Mouse (Mus musculus) bone marrow, adult 2 months (tissue): ENCODE measurements around the gene Gm8369. TPM values are rescaled to one million over a fixed set of nuclear protein-coding genes. Genes with fewer than 3 reads are reported as not detected.
A peak's percentile ranks its signal among the peaks of the same experiment; 100 is the strongest.
"Not testable (repeated sequence)": the region's sequence is repeated elsewhere in the genome, so short reads cannot be mapped to it uniquely, and the experiment has no call there.

Source experiments
- H3K27ac ChIP-seq: fragments of 200-500 bp; 2 replicates; pipeline ENCODE4 v1.5.1; 2012; ENCODE audit warnings: low read depth, mild to moderate bottlenecking, control low read depth, inconsistent platforms, low read length; ENCODE audit not compliant: control insufficient read depth, poor library complexity, insufficient read depth
- H3K4me1 ChIP-seq: fragments of 200-500 bp; 2 replicates; pipeline ENCODE4 v1.6.1; 2011; ENCODE audit warnings: low read length; ENCODE audit not compliant: control insufficient read depth, insufficient read depth
- H3K4me3 ChIP-seq: fragments of 200-500 bp; replicated peaks from 2 replicates; pipeline ENCODE3; 2011; ENCODE audit warnings: mild to moderate bottlenecking, low read depth, low read length, control low read depth; ENCODE audit not compliant: control insufficient read depth
- CTCF ChIP-seq: fragments of 200-500 bp; IDR thresholded peaks from 2 replicates; pipeline ENCODE4 v1.5.1; 2011; ENCODE audit warnings: low read length, control low read depth; ENCODE audit not compliant: control insufficient read depth, insufficient read depth
- POLR2A ChIP-seq: fragments of 200-500 bp; IDR thresholded peaks from 2 replicates; pipeline ENCODE4 v1.6.1; 2011; ENCODE audit warnings: low read depth, mild to moderate bottlenecking, control low read depth, low read length, borderline replicate concordance; ENCODE audit not compliant: control insufficient read depth
- WGBS: fragments of 180-500 bp; shearing (Covaris S2); methylation state at CpG from one replicate; pipeline ENCODE4 v1.1.7; 2018; 5-methylcytosine and 5-hydroxymethylcytosine counted together
- polyA plus RNA-seq: library from polyadenylated mRNA; stranded (reverse); fragments of >200 nt; gene quantifications from 2 replicates; pipeline ENCODE4 v1.2.4, GENCODE M21; 2011; ENCODE audit warnings: low replicate concordance; ENCODE audit not compliant: missing spikeins, insufficient read depth, insufficient read length

Gene Gm8369
- polyA plus RNA-seq, 1 experiment = 11.9 TPM

GRCm38 (mm10) chr19:11496361-11496760, 10.6 kb downstream of the Gm8369 start:
- Histone ChIP-seq H3K4me1 (no peaks in the 10 kb centered on the region; the same call in 1 of the 2 replicates), H3K27ac (no peak overlapping the region), H3K4me3 (no peak overlapping the region)
- TF ChIP-seq POLR2A = no peak
- TF ChIP-seq CTCF = no peak
- 77% methylated on average over 6 of the region's 6 CpGs for WGBS

- H3K4me3 ChIP-seq, H3K4me1 ChIP-seq: not testable (repeated sequence)
- 2% methylated on average over 1 of the region's 1 CpGs for WGBS
- peak overlapping the region; percentile 39; the same call in 1 of the 2 replicates for H3K27ac ChIP-seq
These were observed 11.6 kb downstream of the Gm8369 start for GRCm38 (mm10) chr19:11497300-11497699.

- H3K4me1 ChIP-seq = no peaks in the 10 kb centered on the region; the same call in 1 of the 2 replicates
- H3K27ac ChIP-seq = no peak overlapping the region
- TF ChIP-seq CTCF (no peak), POLR2A (no peak)
- no peak overlapping the region for H3K4me3 ChIP-seq
- 48% methylated on average over 1 of the region's 1 CpGs for WGBS
These were observed 15.1 kb downstream of the Gm8369 start for GRCm38 (mm10) chr19:11500796-11501195.

- Histone ChIP-seq H3K4me3 (no peak overlapping the region), H3K27ac (no peak overlapping the region), H3K4me1 (no peaks in the 10 kb centered on the region; the same call in 1 of the 2 replicates)
- WGBS = 48% methylated on average over 4 of the region's 4 CpGs
- no peak for TF ChIP-seq POLR2A
- TF ChIP-seq CTCF = no peak
These were observed 15.6 kb downstream of the Gm8369 start for GRCm38 (mm10) chr19:11501326-11501725.

- Histone ChIP-seq H3K4me1 (no peaks in the 10 kb centered on the region; the same call in 1 of the 2 replicates), H3K27ac (no peak overlapping the region), H3K4me3 (no peak overlapping the region)
- TF ChIP-seq CTCF (no peak), POLR2A (no peak)
- WGBS = 80% methylated on average over 1 of the region's 1 CpGs
These were observed 19.1 kb downstream of the Gm8369 start for GRCm38 (mm10) chr19:11504857-11505256.

- Histone ChIP-seq H3K4me1 (peaks cover 1% of the 10 kb centered on the region; the same call in 1 of the 2 replicates), H3K4me3 (no peak overlapping the region), H3K27ac (no peak overlapping the region)
- TF ChIP-seq CTCF (no peak), POLR2A (no peak)
- WGBS = 11% methylated on average over 1 of the region's 1 CpGs
These were observed 27.7 kb downstream of the Gm8369 start for GRCm38 (mm10) chr19:11513458-11513857.

- TF ChIP-seq POLR2A = no peak
- Histone ChIP-seq H3K4me3 (no peak within 1 kb of the TSS), H3K4me1 (peaks cover 1% of the 10 kb centered on the region; the same call in 1 of the 2 replicates), H3K27ac (no peak within 1 kb of the TSS)
These were observed 30.5 kb downstream of the Gm8369 start, which contains the start of gene Ms4a6b for GRCm38 (mm10) chr19:11516246-11516645. TSS of gene Ms4a6b (plus strand) at chr19:11516512.

- TF ChIP-seq POLR2A (no peak), CTCF (no peak)
- H3K4me1 ChIP-seq = peaks cover 1% of the 10 kb centered on the region; the same call in 1 of the 2 replicates
- no peak overlapping the region for H3K27ac ChIP-seq
- WGBS = 19% methylated on average over 4 of the region's 4 CpGs
- H3K4me3 ChIP-seq = no peak overlapping the region
These were observed 31.1 kb downstream of the Gm8369 start for GRCm38 (mm10) chr19:11516845-11517244.

- H3K4me1 ChIP-seq, H3K27ac ChIP-seq, H3K4me3 ChIP-seq: not testable (repeated sequence)
- 7% methylated on average over 1 of the region's 1 CpGs for WGBS
These were observed 31.6 kb downstream of the Gm8369 start for GRCm38 (mm10) chr19:11517373-11517772.

GRCm38 (mm10) chr19:11518356-11518755, 32.6 kb downstream of the Gm8369 start:
- peak overlapping the region; percentile 30 for H3K4me3 ChIP-seq
- H3K4me1 ChIP-seq = not testable (repeated sequence)
- WGBS = 7% methylated on average over 2 of the region's 2 CpGs
- H3K27ac ChIP-seq = peak overlapping the region; percentile 55; the same call in 1 of the 2 replicates
